Mouse (Mus musculus): ENCODE results near the gene Mzt1. TPM values are rescaled to one million over a fixed set of nuclear protein-coding genes. Genes with fewer than 3 reads are reported as not detected.

The Mzt1 gene
- polyA plus RNA-seq (2014; fragmentation: Nextera tagmentation; extraction: Ambion mirVana) = 88.1 and 98.2 TPM in 2 replicates

GRCm38 (mm10) chr14:99046031-99046781 lies at the start of gene Mzt1, which contains the start of gene Bora:
Mzt1 (minus strand) TSS chr14:99046134.
Bora (plus strand) TSS chr14:99046222.
- H3K4me1 ChIP-seq (ENCODE audit: control insufficient read depth, insufficient read depth, low read length) = peaks cover 11% of the 10 kb centered on the region
- under 1% methylated on average over 60 of the region's 81 CpGs for WGBS
- H3K4me2 ChIP-seq (ENCODE audit: low read depth) = peak within 1 kb of the TSS; percentile 68
- peak within 1 kb of the TSS; percentile 90 for H3K27ac ChIP-seq (ENCODE audit: low read depth, low read length)
- H3K4me3 ChIP-seq (ENCODE audit: low read depth, low read length) = peak within 1 kb of the TSS; percentile 98
- ATAC-seq (ENCODE audit: insufficient read depth, low FRiP score, low TSS enrichment) (peak; percentile 95), DNase-seq (ENCODE audit: low spot score) (peak; percentile 94)
- no peaks in the 10 kb centered on the region for H3K27me3 ChIP-seq (ENCODE audit: control insufficient read depth, insufficient read depth, low read length)
- H3K9ac ChIP-seq (ENCODE audit: low read length) = peak within 1 kb of the TSS; percentile 97
- H3K9me3 ChIP-seq (ENCODE audit: control insufficient read depth, low read length) = no peaks in the 10 kb centered on the region
- no peaks in the 10 kb centered on the region for H3K36me3 ChIP-seq (ENCODE audit: control insufficient read depth, insufficient read depth, low read length)

DNA sequence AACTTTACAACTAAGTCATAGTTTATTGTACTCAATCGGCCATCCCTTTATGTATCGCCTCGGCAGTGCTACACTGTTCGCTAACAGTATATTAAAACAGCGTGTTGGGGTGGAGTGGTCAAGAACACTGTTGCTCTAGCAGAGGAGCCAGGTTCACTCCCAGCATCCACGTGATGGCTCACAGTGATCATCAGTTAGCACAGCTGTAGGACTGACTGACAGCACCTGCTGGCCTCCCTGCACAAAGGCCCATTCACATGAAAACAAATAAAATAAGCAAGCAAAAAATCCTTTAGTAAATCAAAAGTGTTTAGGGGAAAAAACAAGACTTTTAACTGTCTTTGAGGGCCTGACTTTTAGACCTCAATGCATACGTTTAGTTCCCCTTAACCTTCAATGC lies 43.0 kb upstream of the Mzt1 start:
- H3K27ac ChIP-seq (ENCODE audit: low read depth, low read length) = no peak overlapping the region
- H3K9ac ChIP-seq (ENCODE audit: low read length) = no peak overlapping the region
- no peak for ATAC-seq (ENCODE audit: insufficient read depth, low FRiP score, low TSS enrichment)
- DNase-seq (ENCODE audit: low spot score) = no peak
- no peak overlapping the region for H3K4me2 ChIP-seq (ENCODE audit: low read depth)
- WGBS = 94% methylated on average over 7 of the region's 7 CpGs
- no peaks in the 10 kb centered on the region for H3K27me3 ChIP-seq (ENCODE audit: control insufficient read depth, insufficient read depth, low read length)
- no peaks in the 10 kb centered on the region for H3K9me3 ChIP-seq (ENCODE audit: control insufficient read depth, low read length)
- no peak overlapping the region for H3K4me3 ChIP-seq (ENCODE audit: low read depth, low read length)
- H3K36me3 ChIP-seq (ENCODE audit: control insufficient read depth, insufficient read depth, low read length) = peaks cover 10% of the 10 kb centered on the region
- no peaks in the 10 kb centered on the region for H3K4me1 ChIP-seq (ENCODE audit: control insufficient read depth, insufficient read depth, low read length)

- Histone ChIP-seq H3K27me3 (ENCODE audit: control insufficient read depth, insufficient read depth, low read length) (no peaks in the 10 kb centered on the region), H3K4me3 (ENCODE audit: low read depth, low read length) (no peak overlapping the region), H3K4me1 (ENCODE audit: control insufficient read depth, insufficient read depth, low read length) (no peaks in the 10 kb centered on the region), H3K36me3 (ENCODE audit: control insufficient read depth, insufficient read depth, low read length) (peaks cover 2% of the 10 kb centered on the region; the same call in 1 of the 2 replicates), H3K9me3 (ENCODE audit: control insufficient read depth, low read length) (no peaks in the 10 kb centered on the region), H3K27ac (ENCODE audit: low read depth, low read length) (no peak overlapping the region), H3K9ac (ENCODE audit: low read length) (no peak overlapping the region), H3K4me2 (ENCODE audit: low read depth) (no peak overlapping the region)
- 88% methylated on average over 4 of the region's 4 CpGs for WGBS
- no peak for ATAC-seq (ENCODE audit: insufficient read depth, low FRiP score, low TSS enrichment)
- no peak for DNase-seq (ENCODE audit: low spot score)
These were observed 25.2 kb upstream of the Mzt1 start for GRCm38 (mm10) chr14:99071146-99071545.

GRCm38 (mm10) chr14:99063091-99063490 lies 17.2 kb upstream of the Mzt1 start:
- no peak overlapping the region for H3K4me2 ChIP-seq (ENCODE audit: low read depth)
- ATAC-seq (ENCODE audit: insufficient read depth, low FRiP score, low TSS enrichment) = no peak
- H3K27me3 ChIP-seq (ENCODE audit: control insufficient read depth, insufficient read depth, low read length) = no peaks in the 10 kb centered on the region

GRCm38 (mm10) chr14:99060616-99061015 lies 14.7 kb upstream of the Mzt1 start:
- WGBS = 96% methylated on average over 12 of the region's 12 CpGs
- Histone ChIP-seq H3K4me2 (ENCODE audit: low read depth) (no peak overlapping the region), H3K27me3 (ENCODE audit: control insufficient read depth, insufficient read depth, low read length) (no peaks in the 10 kb centered on the region), H3K27ac (ENCODE audit: low read depth, low read length) (no peak overlapping the region), H3K4me1 (ENCODE audit: control insufficient read depth, insufficient read depth, low read length) (no peaks in the 10 kb centered on the region), H3K9ac (ENCODE audit: low read length) (no peak overlapping the region), H3K36me3 (ENCODE audit: control insufficient read depth, insufficient read depth, low read length) (no peaks in the 10 kb centered on the region; the same call in 1 of the 2 replicates), H3K4me3 (ENCODE audit: low read depth, low read length) (no peak overlapping the region), H3K9me3 (ENCODE audit: control insufficient read depth, low read length) (no peaks in the 10 kb centered on the region)
- no peak for ATAC-seq (ENCODE audit: insufficient read depth, low FRiP score, low TSS enrichment)
- DNase-seq (ENCODE audit: low spot score) = no peak

More at GRCm38 (mm10) chr14:99063091-99063490, 17.2 kb upstream of the Mzt1 start:
- Histone ChIP-seq H3K36me3 (ENCODE audit: control insufficient read depth, insufficient read depth, low read length) (peaks cover 2% of the 10 kb centered on the region; the same call in 1 of the 2 replicates), H3K9me3 (ENCODE audit: control insufficient read depth, low read length) (no peaks in the 10 kb centered on the region), H3K4me3 (ENCODE audit: low read depth, low read length) (no peak overlapping the region), H3K4me1 (ENCODE audit: control insufficient read depth, insufficient read depth, low read length) (no peaks in the 10 kb centered on the region), H3K27ac (ENCODE audit: low read depth, low read length) (no peak overlapping the region), H3K9ac (ENCODE audit: low read length) (no peak overlapping the region)
- no peak for DNase-seq (ENCODE audit: low spot score)
- WGBS = 88% methylated on average over 2 of the region's 2 CpGs

DNA sequence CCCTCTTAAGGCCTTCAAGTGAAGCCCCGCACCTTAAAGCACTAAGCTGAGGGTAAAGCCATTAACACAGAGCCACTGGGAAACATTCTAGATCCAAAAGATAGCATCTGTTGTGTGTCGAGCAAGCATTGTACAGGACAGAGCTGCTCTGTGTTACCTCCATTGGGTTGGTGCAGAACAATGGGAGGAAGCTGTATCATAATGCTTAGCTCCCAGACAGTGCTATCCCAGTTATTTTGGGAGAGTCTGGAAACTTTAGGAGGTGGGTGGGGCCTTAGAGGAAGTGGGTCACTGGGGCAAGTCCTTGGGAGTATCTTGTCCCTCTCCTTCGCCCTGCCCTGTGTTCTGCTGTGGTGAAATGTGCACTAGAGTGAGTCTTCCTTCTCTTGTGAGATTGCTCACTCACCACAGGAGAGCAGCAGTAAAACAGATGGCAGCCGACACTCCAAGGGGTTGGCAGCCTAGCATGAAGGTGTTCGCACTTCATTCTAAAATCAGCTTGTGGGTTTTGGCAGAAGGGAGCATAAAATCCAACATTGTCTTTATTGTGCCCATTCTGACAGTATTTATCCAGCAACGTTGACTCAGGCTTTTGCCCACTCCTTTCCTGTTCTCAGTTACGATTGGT lies 13.1 kb upstream of the Mzt1 start:
- Histone ChIP-seq H3K27ac (ENCODE audit: low read depth, low read length) (no peak overlapping the region), H3K4me3 (ENCODE audit: low read depth, low read length) (no peak overlapping the region), H3K36me3 (ENCODE audit: control insufficient read depth, insufficient read depth, low read length) (no peaks in the 10 kb centered on the region; the same call in 1 of the 2 replicates), H3K27me3 (ENCODE audit: control insufficient read depth, insufficient read depth, low read length) (no peaks in the 10 kb centered on the region), H3K4me1 (ENCODE audit: control insufficient read depth, insufficient read depth, low read length) (no peaks in the 10 kb centered on the region), H3K4me2 (ENCODE audit: low read depth) (no peak overlapping the region), H3K9me3 (ENCODE audit: control insufficient read depth, low read length) (no peaks in the 10 kb centered on the region), H3K9ac (ENCODE audit: low read length) (no peak overlapping the region)
- 90% methylated on average over 7 of the region's 7 CpGs for WGBS
- DNase-seq (ENCODE audit: low spot score) (no peak), ATAC-seq (ENCODE audit: insufficient read depth, low FRiP score, low TSS enrichment) (no peak)

GRCm38 (mm10) chr14:99046782-99047181 lies 848 bp upstream of the Mzt1 start:
- Histone ChIP-seq H3K9ac (ENCODE audit: low read length) (peak overlapping the region; percentile 57), H3K4me3 (ENCODE audit: low read depth, low read length) (peak overlapping the region; percentile 98), H3K27ac (ENCODE audit: low read depth, low read length) (no peak overlapping the region), H3K4me1 (ENCODE audit: control insufficient read depth, insufficient read depth, low read length) (peaks cover 11% of the 10 kb centered on the region), H3K27me3 (ENCODE audit: control insufficient read depth, insufficient read depth, low read length) (no peaks in the 10 kb centered on the region), H3K36me3 (ENCODE audit: control insufficient read depth, insufficient read depth, low read length) (no peaks in the 10 kb centered on the region), H3K4me2 (ENCODE audit: low read depth) (peak overlapping the region; percentile 68), H3K9me3 (ENCODE audit: control insufficient read depth, low read length) (no peaks in the 10 kb centered on the region)
- peak; percentile 22 for ATAC-seq (ENCODE audit: insufficient read depth, low FRiP score, low TSS enrichment)
- no peak for DNase-seq (ENCODE audit: low spot score)
- WGBS = 2% methylated on average over 15 of the region's 15 CpGs

- Histone ChIP-seq H3K4me1 (ENCODE audit: control insufficient read depth, insufficient read depth, low read length) (peaks cover 11% of the 10 kb centered on the region), H3K9me3 (ENCODE audit: control insufficient read depth, low read length) (no peaks in the 10 kb centered on the region), H3K9ac (ENCODE audit: low read length) (peak overlapping the region; percentile 97), H3K4me2 (ENCODE audit: low read depth) (peak overlapping the region; percentile 63), H3K36me3 (ENCODE audit: control insufficient read depth, insufficient read depth, low read length) (no peaks in the 10 kb centered on the region), H3K27ac (ENCODE audit: low read depth, low read length) (peak overlapping the region; percentile 90), H3K27me3 (ENCODE audit: control insufficient read depth, insufficient read depth, low read length) (no peaks in the 10 kb centered on the region), H3K4me3 (ENCODE audit: low read depth, low read length) (peak overlapping the region; percentile 98)
- DNase-seq (ENCODE audit: low spot score) = peak; percentile 49
- peak; percentile 17; the same call in 1 of the 2 replicates for ATAC-seq (ENCODE audit: insufficient read depth, low FRiP score, low TSS enrichment)
- WGBS = under 1% methylated on average over 54 of the region's 70 CpGs
These were observed 430 bp downstream of the Mzt1 start for GRCm38 (mm10) chr14:99045378-99046030.
